Mouse (Mus musculus): Measurements from ENCODE around the gene Vpreb1.

DNA sequence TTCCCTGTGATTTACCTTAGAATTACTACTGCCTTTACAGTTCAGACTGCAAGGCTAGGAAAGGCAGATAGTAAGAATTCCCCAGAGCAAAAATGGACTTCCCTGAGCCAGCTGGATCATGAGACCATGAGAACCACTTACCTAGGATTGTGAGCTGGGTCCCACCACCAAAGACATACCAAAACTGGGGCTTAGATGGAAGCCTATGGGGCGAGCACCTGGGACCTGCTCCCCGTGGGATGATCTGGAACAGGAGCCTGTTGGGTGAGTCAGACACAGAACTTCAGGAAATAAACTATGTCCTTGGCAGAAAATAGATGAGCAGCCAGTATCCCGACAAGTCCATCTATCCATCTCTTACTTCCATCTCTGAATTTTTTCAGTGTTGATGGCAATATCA, 8.4 kb downstream of the Vpreb1 start:
- TF ChIP-seq CTCF (IDR thresholded peaks at IDR 0.05; ENCODE audit: low read depth), result no peak
- TF ChIP-seq EP300 (IDR thresholded peaks at IDR 0.05; ENCODE audit: low read depth), result no peak
